Mouse (Mus musculus) embryonic stem cell, embryonic (primary cell): ENCODE results near the gene Vps37c.

Source experiments
- CTCF ChIA-PET, 4 experiments: fragments of 300-600 bp in 2 of 4; fragments of 350-600 bp in 2 of 4; sonication (Branson Sonifier 250); formaldehyde crosslinking; loops; one replicate each; lab custom pipeline; 2022; ENCODE audit warnings: inconsistent platforms in 2 of 4; lab: Charles Lee
- POLR2A ChIA-PET, 4 experiments: fragments of 300-600 bp in 2 of 4; fragments of 350-600 bp in 2 of 4; sonication (Branson Sonifier 250); formaldehyde crosslinking; loops; one replicate each; lab custom pipeline; 2022; ENCODE audit warnings: antibody characterized with exemption in 4 of 4, inconsistent platforms in 1 of 4; lab: Charles Lee

The Vps37c gene

GRCm38 (mm10) chr19:10735861-10736260, 47.3 kb downstream of the Vps37c start:
- CTCF ChIA-PET: no interaction called here
- POLR2A ChIA-PET: interaction anchor here in 1 of 4 experiments (1.3 kb wide), 1 partner anchor 12 kb away, joined by 3 read pairs; no protein-coding TSS in a partner anchor

GRCm38 (mm10) chr19:10738038-10738437, 49.5 kb downstream of the Vps37c start:
- CTCF ChIA-PET: interaction anchor here in 2 of 4 experiments (0.5 to 0.6 kb wide), 3 partner anchors 23 to 441 kb away, joined by 3 to 5 read pairs (median 4); no protein-coding TSS in a partner anchor
- POLR2A ChIA-PET: interaction anchor here in 1 of 4 experiments (0.6 kb wide), 1 partner anchor 143 kb away, joined by 3 read pairs; no protein-coding TSS in a partner anchor

DNA sequence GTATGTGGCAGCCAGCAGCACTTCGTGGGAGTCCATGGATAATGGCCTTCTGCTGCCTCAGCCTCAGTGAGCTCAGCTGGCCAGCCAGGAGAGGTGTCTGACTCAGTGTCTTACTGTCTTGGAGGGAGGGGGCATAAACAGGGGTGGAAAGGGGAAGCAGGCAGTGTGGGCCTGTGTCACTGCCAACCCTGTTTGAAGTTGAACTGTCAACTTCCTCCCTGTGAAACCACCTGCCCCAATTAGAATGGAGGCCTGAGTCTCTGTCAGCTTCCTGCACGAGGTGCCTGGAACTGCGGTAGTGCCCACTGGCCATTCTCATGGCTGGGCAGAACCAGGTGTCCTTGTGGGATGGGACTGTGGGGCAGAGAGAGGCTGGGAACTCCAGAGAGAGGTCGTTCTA, 50.3 kb downstream of the Vps37c start, which contains the start of gene Cd5:
Gene Cd5 (minus strand): TSS at position 192 of the 400 bp plus-strand sequence.
- POLR2A ChIA-PET: no interaction called here
- CTCF ChIA-PET: interaction anchor here in 2 of 4 experiments (0.5 to 0.7 kb wide), 3 partner anchors 29 to 1632 kb away, joined by 5 to 10 read pairs (median 8); no protein-coding TSS in a partner anchor

DNA sequence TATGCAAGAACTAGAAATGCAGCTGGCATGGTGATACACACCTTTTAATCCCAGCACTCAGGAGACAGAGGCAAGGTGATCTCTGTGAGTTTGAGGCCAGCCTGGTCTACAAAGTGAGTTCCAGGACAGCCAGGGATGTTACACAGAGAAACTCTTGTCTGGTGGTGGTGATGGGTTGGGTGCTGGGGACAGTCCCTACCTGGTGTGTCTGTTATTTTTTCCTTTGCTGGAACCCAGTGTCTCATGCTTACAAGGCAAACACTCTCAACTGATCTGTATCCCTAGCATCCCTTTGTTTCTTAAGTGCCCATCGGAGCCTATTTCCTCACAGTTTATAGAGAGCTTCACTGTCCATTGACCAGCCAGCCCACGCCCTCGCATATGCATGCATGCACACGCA, 51.4 kb downstream of the Vps37c start:
- CTCF ChIA-PET: interaction anchor here in 1 of 4 experiments (1.3 kb wide), 1 partner anchor 30 kb away, joined by 5 read pairs; no protein-coding TSS in a partner anchor
- POLR2A ChIA-PET: interaction anchor here in 1 of 4 experiments (0.8 kb wide), 1 partner anchor 12 kb away, joined by 4 read pairs; no protein-coding TSS in a partner anchor

DNA sequence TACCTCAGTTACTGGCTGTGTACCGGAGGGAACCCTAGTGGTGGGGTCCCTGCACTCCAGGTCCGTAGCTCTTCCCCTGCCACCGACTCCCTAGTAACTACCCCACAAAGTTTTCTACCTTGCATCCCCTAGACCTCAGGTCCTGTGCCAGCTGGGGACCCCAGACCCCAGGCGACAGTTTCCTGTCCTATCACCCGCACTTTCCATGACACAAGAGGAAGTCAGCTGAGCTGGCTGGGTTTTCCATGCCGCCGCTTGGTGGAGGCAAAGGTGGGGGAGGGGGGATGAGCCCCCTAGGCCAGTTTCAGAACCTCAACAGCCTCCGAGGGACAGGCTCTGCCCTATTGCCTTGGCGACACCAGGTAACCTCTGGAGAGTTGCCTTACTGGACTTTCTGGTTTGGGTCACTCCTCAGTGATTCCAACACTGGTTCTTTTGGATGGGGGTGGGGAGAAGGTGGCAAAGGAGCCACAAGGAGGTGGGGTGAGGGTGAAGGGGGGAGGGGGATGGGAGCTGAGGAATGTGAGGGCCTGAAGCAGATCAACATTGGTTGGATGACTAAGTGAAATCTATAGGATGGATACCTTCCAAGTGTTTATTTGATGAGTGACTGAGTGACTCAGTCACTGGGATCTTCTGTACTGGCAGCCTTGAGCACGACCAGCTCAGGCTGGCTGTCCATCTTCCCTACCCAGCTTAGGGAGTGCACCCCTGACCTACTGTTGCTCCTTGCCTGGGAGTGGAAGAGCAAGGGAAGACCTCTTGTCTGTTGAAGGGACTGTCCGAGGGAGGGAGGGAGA, 52.3 kb downstream of the Vps37c start:
- ChIA-PET CTCF (interaction anchor here in 3 of 4 experiments (0.7 to 1.3 kb wide), 3 partner anchors 25 to 364 kb away, joined by 3 to 5 read pairs (median 4); no protein-coding TSS in a partner anchor), POLR2A (interaction anchor here in 2 of 4 experiments (1.0 to 1.2 kb wide), 2 partner anchors 16 to 30 kb away, joined by 3 read pairs; no protein-coding TSS in a partner anchor)

- CTCF ChIA-PET: interaction anchor here in 1 of 4 experiments (0.5 kb wide), 1 partner anchor 516 kb away, joined by 6 read pairs; no protein-coding TSS in a partner anchor
- POLR2A ChIA-PET: no interaction called here
Measured at GRCm38 (mm10) chr19:10742145-10742544, 53.6 kb downstream of the Vps37c start.

- POLR2A ChIA-PET: no interaction called here
Measured at GRCm38 (mm10) chr19:10742565-10742964, 54.0 kb downstream of the Vps37c start.

DNA sequence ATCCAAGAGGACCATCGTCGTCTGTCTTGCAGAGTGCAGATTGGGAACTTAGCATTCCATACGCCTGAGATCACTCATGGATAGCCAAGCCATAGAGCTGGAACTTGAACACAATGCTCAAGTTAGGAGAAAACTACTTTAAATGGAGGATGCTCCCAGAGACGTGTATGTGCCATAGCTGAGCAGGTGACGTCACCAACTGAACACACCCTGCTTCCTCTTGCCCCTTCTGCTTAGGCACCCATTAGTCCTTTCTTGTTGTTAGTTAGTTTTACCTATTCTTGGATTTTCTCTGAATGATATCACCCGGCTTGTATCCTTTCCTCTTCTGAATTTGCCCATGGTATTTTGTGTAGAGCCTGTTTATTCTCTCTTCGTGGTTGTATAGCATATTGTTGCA, 58.6 kb downstream of the Vps37c start:
- ChIA-PET CTCF (interaction anchor here in 1 of 4 experiments (0.5 kb wide), 1 partner anchor 191 kb away, joined by 3 read pairs; no protein-coding TSS in a partner anchor), POLR2A (no interaction called here)

More at GRCm38 (mm10) chr19:10742565-10742964, 54.0 kb downstream of the Vps37c start:
- CTCF ChIA-PET: interaction anchor here in 1 of 4 experiments (0.5 kb wide), 1 partner anchor 516 kb away, joined by 6 read pairs; no protein-coding TSS in a partner anchor

DNA sequence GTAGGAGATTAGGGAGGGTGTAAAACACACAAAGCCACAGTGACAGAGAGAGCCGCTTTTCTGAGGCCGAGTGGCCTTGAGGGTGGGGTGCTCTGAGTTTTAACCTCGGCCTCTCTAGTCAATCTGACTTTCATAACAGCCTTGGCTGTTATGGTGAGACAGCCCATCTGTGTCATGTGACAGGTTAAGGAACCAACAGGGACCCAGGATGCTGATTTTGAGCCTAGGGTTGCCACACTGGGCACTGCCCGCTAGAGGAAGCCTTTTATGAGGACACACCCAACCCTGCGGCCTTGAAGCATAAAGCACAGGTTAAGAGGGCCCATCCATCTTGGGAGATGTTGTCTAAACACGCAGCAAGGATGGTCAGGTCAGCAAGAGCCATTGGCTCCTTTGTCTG, 59.2 kb downstream of the Vps37c start:
- ChIA-PET POLR2A (no interaction called here), CTCF (interaction anchor here in 1 of 4 experiments (0.5 kb wide), 1 partner anchor 190 kb away, joined by 3 read pairs; no protein-coding TSS in a partner anchor)

GRCm38 (mm10) chr19:10748401-10749102, 60.0 kb downstream of the Vps37c start:
- ChIA-PET CTCF (interaction anchor here in 3 of 4 experiments (0.5 to 0.9 kb wide), 3 partner anchors 38 to 158 kb away, joined by 3 to 6 read pairs (median 3); no protein-coding TSS in a partner anchor), POLR2A (interaction anchor here in 1 of 4 experiments (0.5 to 1.1 kb wide), 3 partner anchors 10 to 288 kb away, joined by 3 to 4 read pairs (median 4); no protein-coding TSS in a partner anchor)

GRCm38 (mm10) chr19:10749295-10749694, 60.8 kb downstream of the Vps37c start:
- POLR2A ChIA-PET: interaction anchor here in 1 of 4 experiments (0.9 to 1.1 kb wide), 2 partner anchors 9 to 59 kb away, joined by 4 read pairs; no protein-coding TSS in a partner anchor
- CTCF ChIA-PET: interaction anchor here in 1 of 4 experiments (0.9 kb wide), 1 partner anchor 39 kb away, joined by 3 read pairs; no protein-coding TSS in a partner anchor

DNA sequence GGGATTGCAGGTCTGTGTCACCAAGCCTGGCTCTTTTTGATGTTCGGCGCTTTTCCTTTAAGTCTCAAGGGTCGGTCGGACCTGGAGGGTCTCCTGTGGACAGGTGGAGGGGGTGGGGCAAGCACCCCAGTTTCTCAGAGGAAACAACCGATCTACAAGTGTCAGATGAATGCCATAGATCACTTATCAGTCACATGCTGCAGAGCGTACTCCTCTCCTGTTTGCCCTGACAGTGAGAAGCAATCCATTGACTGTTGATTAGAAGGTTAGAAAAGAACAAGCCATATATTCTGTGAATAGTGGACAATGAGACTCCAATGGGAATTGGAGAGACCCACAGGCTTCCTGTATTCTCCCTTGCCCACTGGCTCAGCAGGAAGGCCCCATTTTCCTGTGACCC, 61.6 kb downstream of the Vps37c start:
- POLR2A ChIA-PET: no interaction called here
- CTCF ChIA-PET: no interaction called here

DNA sequence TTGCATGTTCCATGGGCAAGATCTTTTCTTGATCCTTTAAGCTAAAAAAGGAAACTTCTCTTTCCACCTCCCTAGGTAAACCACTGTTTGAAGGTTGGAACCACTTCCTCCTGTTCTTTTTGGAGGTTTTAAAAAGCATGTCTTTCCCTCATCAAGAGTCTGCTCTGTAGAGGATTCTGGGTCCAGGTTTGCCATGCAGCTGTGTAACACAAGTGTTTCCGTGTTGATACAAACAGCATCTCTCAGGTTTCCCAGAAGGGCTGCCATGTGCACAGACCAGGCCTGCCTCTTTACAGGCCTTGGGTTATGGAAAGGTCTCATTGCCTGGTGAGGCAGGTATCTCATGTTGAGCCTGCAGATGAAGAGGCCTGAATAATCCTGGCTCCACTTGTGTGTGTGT, 63.1 kb downstream of the Vps37c start:
- CTCF ChIA-PET: interaction anchor here in 3 of 4 experiments (0.5 to 1.0 kb wide), 3 partner anchors 32 to 224 kb away, joined by 3 to 29 read pairs (median 5); no protein-coding TSS in a partner anchor

DNA sequence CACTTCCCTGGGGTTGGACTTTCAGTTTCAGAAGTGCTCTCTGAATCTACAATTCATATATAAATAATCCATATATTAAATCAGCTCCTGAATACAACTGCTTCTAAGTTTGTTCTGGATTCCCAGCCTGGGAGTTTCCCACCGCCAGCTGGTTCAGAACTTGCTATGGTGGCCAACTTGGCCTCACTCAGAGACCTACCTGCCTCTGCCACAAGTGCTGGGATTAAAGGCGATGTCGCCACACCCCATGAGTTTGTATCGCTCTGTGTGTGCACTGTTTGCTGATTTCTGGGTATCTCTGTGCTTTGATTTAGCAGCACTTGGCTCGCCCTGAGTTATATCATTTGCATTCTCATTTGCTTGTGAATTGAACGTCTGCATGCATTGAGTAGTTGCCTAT, 63.6 kb downstream of the Vps37c start:
- POLR2A ChIA-PET: interaction anchor here in 1 of 4 experiments (0.8 kb wide), 1 partner anchor 846 kb away, joined by 6 read pairs; no protein-coding TSS in a partner anchor
- CTCF ChIA-PET: interaction anchor here in 1 of 4 experiments (0.5 kb wide), 1 partner anchor 52 kb away, joined by 5 read pairs; no protein-coding TSS in a partner anchor

More for the DNA sequence above, 63.1 kb downstream of the Vps37c start:
- POLR2A ChIA-PET: interaction anchor here in 1 of 4 experiments (0.8 kb wide), 1 partner anchor 846 kb away, joined by 6 read pairs; no protein-coding TSS in a partner anchor

GRCm38 (mm10) chr19:10752646-10753045, 64.1 kb downstream of the Vps37c start:
- POLR2A ChIA-PET: interaction anchor here in 1 of 4 experiments (0.8 kb wide), 1 partner anchor 847 kb away, joined by 6 read pairs; no protein-coding TSS in a partner anchor

DNA sequence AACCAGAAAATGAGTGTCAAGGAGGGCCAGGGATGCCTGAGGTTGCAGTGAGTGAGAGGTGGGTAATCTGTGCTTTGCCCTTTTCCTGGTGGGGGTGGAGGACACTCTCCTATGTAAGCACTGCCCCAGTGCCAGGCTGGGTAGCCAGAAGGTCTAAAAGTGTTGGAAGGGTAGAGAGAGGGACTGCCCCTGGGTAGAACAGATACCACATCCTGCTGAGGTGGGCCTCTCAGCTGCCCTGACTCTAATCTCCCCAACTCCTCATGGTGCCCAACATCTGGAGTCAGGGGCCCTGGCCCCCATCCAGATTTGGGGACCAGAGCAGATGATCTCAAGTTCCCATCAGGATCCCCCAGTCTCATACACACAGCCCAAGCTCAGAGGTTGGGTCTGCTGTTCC, 68.6 kb downstream of the Vps37c start:
- POLR2A ChIA-PET: no interaction called here
- CTCF ChIA-PET: no interaction called here

More at GRCm38 (mm10) chr19:10752646-10753045, 64.1 kb downstream of the Vps37c start:
- CTCF ChIA-PET: interaction anchor here in 1 of 4 experiments (0.6 kb wide), 1 partner anchor 103 kb away, joined by 5 read pairs; no protein-coding TSS in a partner anchor

- ChIA-PET CTCF (no interaction called here), POLR2A (no interaction called here)
Measured at GRCm38 (mm10) chr19:10757526-10757925, 69.0 kb downstream of the Vps37c start.

GRCm38 (mm10) chr19:10758708-10759107, 70.2 kb downstream of the Vps37c start:
- ChIA-PET POLR2A (interaction anchor here in 1 of 4 experiments (1.1 to 1.3 kb wide), 3 partner anchors 10 to 38 kb away, joined by 3 to 4 read pairs (median 3); no protein-coding TSS in a partner anchor), CTCF (no interaction called here)
